Mouse (Mus musculus) forebrain, embryonic 11.5 days (tissue): ENCODE measurements around the gene Pomt1. TPM values are rescaled to one million over a fixed set of nuclear protein-coding genes. Genes with fewer than 3 reads are reported as not detected.

ENCODE experiments used
- ATAC-seq: fragments of 200-750 bp; cut with Nextera tagmentation; replicated peaks from 2 replicates; pipeline ENCODE4 v1.8.0; 2017; ENCODE audit warnings: moderate TSS enrichment; ENCODE audit not compliant: low FRiP score
- DNase-seq: peaks from one replicate; pipeline ENCODE4 v3.0.0-alpha.2; 2017; ENCODE audit warnings: low spot score
- H3K27ac ChIP-seq: fragments of 300-500 bp; sonication (generic); 2 replicates; pipeline ENCODE4 v1.5.1; 2014; ENCODE audit warnings: low read depth, low read length
- H3K27me3 ChIP-seq: fragments of 300-500 bp; sonication (generic); 2 replicates; pipeline ENCODE4 v1.6.1; 2014; ENCODE audit warnings: mild to moderate bottlenecking, low read length, mixed read lengths; ENCODE audit not compliant: control insufficient read depth, insufficient read depth
- H3K36me3 ChIP-seq: fragments of 300-500 bp; sonication (generic); 2 replicates; pipeline ENCODE4 v1.6.1; 2014; ENCODE audit warnings: mild to moderate bottlenecking, low read length, moderate library complexity, mixed read lengths; ENCODE audit not compliant: control insufficient read depth, insufficient read depth
- H3K4me1 ChIP-seq: fragments of 300-500 bp; sonication (generic); replicated peaks from 2 replicates; pipeline ENCODE4 v1.6.1; 2014; ENCODE audit warnings: low read length, mixed read lengths; ENCODE audit not compliant: control insufficient read depth, insufficient read depth
- H3K4me2 ChIP-seq: fragments of 300-500 bp; sonication (generic); 2 replicates; pipeline ENCODE4 v1.6.1; 2014; ENCODE audit warnings: low read depth, mild to moderate bottlenecking, low read length, moderate library complexity, mixed read lengths; ENCODE audit not compliant: severe bottlenecking
- H3K4me3 ChIP-seq: fragments of 300-500 bp; sonication (generic); 2 replicates; pipeline ENCODE4 v1.5.1; 2014; ENCODE audit warnings: low read depth, low read length
- H3K9ac ChIP-seq: fragments of 300-500 bp; sonication (generic); 2 replicates; pipeline ENCODE4 v1.6.1; 2014; ENCODE audit warnings: low read length
- H3K9me3 ChIP-seq: fragments of 300-500 bp; sonication (generic); 2 replicates; pipeline ENCODE4 v1.6.1; 2016; ENCODE audit warnings: low read length, mixed read lengths; ENCODE audit not compliant: control insufficient read depth
- WGBS: fragments of 180-500 bp; shearing (Covaris S2); extraction: QIAGEN DNeasy Blood & Tissue Kit; methylation state at CpG from one replicate; pipeline ENCODE4 v1.1.7; 2014; 5-methylcytosine and 5-hydroxymethylcytosine counted together
- polyA plus RNA-seq: library from polyadenylated mRNA; unstranded; fragments of >200 nt; fragmentation: Nextera tagmentation; extraction: Ambion mirVana; gene quantifications from 2 replicates; pipeline ENCODE4 v1.2.1, GENCODE M21; 2014

Gene Pomt1
- polyA plus RNA-seq, result 26.3 and 33.3 TPM in 2 replicates

DNA sequence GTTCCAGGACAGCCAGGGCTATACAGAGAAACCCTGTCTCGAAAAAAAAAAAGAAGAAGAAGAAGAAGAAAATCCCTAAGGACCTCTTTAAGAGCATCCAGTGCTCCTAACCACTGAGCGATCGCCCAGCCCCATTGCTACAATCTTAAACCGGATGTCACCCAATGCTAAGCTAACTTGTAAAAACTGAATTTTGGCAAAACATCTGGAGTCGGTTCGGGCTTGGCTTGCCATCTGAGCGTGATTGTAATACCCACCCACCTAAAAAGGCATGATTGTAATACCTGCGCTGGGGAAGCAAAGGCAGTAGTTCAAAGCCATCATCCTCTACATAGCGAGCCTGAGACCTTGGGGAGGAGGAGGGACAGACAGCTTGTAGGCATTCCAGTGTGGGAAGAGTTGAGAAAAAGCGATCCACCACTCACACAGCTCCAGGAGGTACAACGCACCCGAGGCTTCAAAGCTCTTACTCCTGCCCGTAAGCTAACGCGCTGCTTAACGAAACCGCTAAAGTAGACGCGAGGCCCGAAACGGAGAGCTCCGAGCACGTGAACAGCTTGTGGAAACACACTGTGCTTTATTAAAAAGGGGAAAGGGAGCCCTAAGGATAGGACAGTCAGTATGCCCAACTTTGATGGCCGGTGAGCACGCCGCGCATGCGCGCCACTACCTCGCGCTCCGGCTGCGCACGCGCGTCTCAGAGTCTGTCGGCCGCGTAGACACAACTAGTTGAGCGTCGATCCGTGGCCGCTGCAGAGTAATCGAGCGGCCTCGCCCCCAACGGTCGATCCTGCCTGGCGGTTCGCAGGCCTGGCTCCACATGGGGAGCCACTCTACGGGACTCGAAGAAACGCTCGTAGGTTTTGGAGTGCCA lies at the start of gene Pomt1:
TSS of gene Pomt1 (plus strand) at position 705 of the 874 bp plus-strand sequence.
- H3K9me3 ChIP-seq, result no peaks in the 10 kb centered on the region
- peak within 1 kb of the TSS; percentile 75 for H3K27ac ChIP-seq
- H3K36me3 ChIP-seq, result peaks cover 8% of the 10 kb centered on the region
- H3K4me3 ChIP-seq, result peak within 1 kb of the TSS; percentile 59
- peaks cover 6% of the 10 kb centered on the region; the same call in 1 of the 2 replicates for H3K4me1 ChIP-seq
- peak within 1 kb of the TSS; percentile 76 for H3K4me2 ChIP-seq
- no peaks in the 10 kb centered on the region for H3K27me3 ChIP-seq
- peak; percentile 97 for DNase-seq
- ATAC-seq, result peak; percentile 93
- WGBS, result under 1% methylated on average over 54 of the region's 54 CpGs
- peak within 1 kb of the TSS; percentile 77 for H3K9ac ChIP-seq

DNA sequence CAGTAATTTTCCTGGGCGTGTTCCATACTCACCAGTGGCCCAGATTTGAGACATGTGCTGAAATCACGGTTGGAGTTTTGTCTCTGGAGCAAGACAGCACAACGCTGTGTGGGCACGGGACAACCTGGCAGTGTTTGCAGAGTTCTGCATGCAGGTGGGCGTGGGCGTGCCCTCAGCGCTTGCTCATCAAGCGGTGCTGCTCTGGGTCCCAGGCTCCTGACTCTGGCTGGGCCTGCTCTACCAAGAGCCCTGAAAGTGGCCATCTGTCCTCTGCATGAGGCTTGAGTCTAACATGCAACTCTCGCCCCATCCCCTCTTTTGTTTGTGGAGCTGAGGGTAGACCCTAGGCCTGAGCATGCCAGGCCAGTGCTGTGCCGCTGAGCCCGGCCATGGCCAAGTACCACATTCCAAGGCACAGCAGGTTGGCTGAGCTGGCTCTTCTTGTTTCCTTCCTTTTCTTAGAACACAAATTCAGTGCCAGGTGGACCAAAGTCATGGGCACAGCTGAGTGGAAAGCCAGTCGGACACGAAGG lies 49.3 kb upstream of the Pomt1 start:
- Histone ChIP-seq H3K36me3 (peaks cover 16% of the 10 kb centered on the region; the same call in 1 of the 2 replicates), H3K4me2 (no peak overlapping the region), H3K9ac (no peak overlapping the region), H3K4me3 (no peak overlapping the region), H3K4me1 (0 out of 2 replicates have a peak, but pooled peaks cover 4% of the 10 kb centered on the region), H3K27me3 (no peaks in the 10 kb centered on the region), H3K27ac (no peak overlapping the region), H3K9me3 (no peaks in the 10 kb centered on the region)
- no peak for ATAC-seq
- DNase-seq, result no peak
- WGBS, result 95% methylated on average over 13 of the region's 13 CpGs

- H3K4me1 ChIP-seq, result no peaks in the 10 kb centered on the region
- no peaks in the 10 kb centered on the region for H3K27me3 ChIP-seq
- peaks cover 16% of the 10 kb centered on the region; the same call in 1 of the 2 replicates for H3K36me3 ChIP-seq
- no peak overlapping the region for H3K4me2 ChIP-seq
- no peak for DNase-seq
- no peaks in the 10 kb centered on the region for H3K9me3 ChIP-seq
- no peak overlapping the region for H3K9ac ChIP-seq
- no peak overlapping the region for H3K4me3 ChIP-seq
- WGBS, result 89% methylated on average over 7 of the region's 7 CpGs
- no peak overlapping the region for H3K27ac ChIP-seq
- ATAC-seq, result no peak
Measured at GRCm38 (mm10) chr2:32187649-32188048, 48.7 kb upstream of the Pomt1 start.

DNA sequence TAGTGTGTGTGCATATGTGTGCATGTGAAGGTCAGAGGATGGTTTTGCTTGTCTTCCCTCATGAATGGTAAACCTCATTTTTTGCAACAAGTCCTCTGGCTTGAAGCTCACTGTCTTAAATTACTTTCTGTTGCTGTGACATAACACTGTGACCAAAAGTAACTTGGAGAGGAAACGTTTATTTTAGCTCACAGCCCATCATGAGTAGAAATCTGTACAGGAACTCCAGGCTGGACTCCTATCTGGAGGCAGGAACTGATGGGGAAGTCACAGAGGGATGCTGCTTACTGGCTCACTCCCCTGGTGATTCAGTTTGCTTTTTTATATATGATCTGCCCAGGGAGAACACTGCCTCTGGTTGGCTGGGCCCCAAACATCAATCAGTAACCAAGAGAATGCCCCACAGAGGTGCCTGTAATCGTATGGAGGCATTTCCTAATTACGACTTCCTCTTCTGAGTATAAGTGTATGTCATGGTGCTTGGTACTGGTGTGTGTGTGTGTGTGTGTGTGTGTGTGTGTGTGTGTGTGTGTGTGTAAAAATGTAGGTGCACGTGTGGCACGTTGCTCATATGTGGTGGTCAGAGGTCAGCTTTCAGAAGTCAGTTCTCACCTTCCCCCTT lies 47.2 kb upstream of the Pomt1 start:
- 90% methylated on average over 5 of the region's 5 CpGs for WGBS
- H3K27ac ChIP-seq, result no peak overlapping the region
- H3K9me3 ChIP-seq, result no peaks in the 10 kb centered on the region
- H3K4me3 ChIP-seq, result no peak overlapping the region
- H3K4me2 ChIP-seq, result no peak overlapping the region
- peaks cover 25% of the 10 kb centered on the region; the same call in 1 of the 2 replicates for H3K36me3 ChIP-seq
- ATAC-seq (no peak), DNase-seq (no peak)
- H3K4me1 ChIP-seq, result no peaks in the 10 kb centered on the region
- no peaks in the 10 kb centered on the region for H3K27me3 ChIP-seq
- H3K9ac ChIP-seq, result no peak overlapping the region

DNA sequence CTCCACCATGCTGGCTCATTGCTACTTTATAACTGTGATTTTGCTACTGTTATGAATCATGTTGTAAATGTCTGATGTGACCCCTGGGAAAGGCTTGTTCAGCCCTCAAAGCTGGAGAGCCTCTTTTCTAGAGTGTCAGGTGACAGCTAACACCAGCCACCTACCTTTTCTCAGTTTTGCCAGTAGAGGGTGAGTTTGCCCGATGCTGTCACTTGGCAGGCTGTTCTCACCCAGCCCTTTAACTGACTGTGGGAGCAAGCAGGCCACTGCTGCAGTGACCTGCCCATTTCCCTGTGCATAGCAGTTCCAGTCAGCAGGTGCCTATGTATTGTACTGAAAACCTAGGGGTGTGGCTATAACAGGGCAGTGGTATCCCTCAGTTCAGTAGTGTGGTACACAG lies 45.8 kb upstream of the Pomt1 start:
- Histone ChIP-seq H3K4me3 (no peak overlapping the region), H3K36me3 (peaks cover 33% of the 10 kb centered on the region), H3K27ac (no peak overlapping the region), H3K9ac (no peak overlapping the region), H3K9me3 (no peaks in the 10 kb centered on the region), H3K4me2 (no peak overlapping the region), H3K4me1 (no peaks in the 10 kb centered on the region), H3K27me3 (no peaks in the 10 kb centered on the region)
- 88% methylated on average over 1 of the region's 1 CpGs for WGBS
- DNase-seq (no peak), ATAC-seq (no peak)

GRCm38 (mm10) chr2:32191872-32192507 lies 44.4 kb upstream of the Pomt1 start:
- Histone ChIP-seq H3K9ac (no peak overlapping the region), H3K27me3 (no peaks in the 10 kb centered on the region), H3K4me3 (no peak overlapping the region), H3K4me1 (no peaks in the 10 kb centered on the region), H3K9me3 (no peaks in the 10 kb centered on the region), H3K4me2 (no peak overlapping the region), H3K36me3 (peaks cover 40% of the 10 kb centered on the region), H3K27ac (no peak overlapping the region)
- DNase-seq (peak; percentile 72), ATAC-seq (no peak)
- 86% methylated on average over 16 of the region's 18 CpGs for WGBS

DNA sequence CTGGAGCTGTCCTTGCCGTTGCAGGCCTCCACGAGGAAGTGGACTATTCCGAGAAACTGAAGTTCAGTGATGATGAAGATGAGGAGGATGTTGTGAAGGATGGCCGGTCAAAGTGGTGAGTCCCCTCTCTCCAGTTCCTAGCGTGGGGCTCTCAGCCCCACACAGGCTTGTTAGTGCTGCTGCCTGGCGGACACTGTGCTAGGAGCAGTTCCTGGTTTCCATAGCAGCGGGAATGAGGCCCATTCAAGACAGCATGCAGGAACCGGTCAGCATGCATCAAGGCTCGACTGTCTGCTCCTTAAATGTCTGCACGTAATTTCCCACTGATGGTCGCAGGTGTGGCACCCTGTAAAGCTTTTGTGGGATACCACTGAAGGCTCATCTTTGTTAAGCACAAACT lies 37.4 kb upstream of the Pomt1 start:
- Histone ChIP-seq H3K4me2 (no peak overlapping the region), H3K27me3 (no peaks in the 10 kb centered on the region), H3K4me3 (no peak overlapping the region), H3K9me3 (no peaks in the 10 kb centered on the region), H3K36me3 (peaks cover 54% of the 10 kb centered on the region), H3K27ac (no peak overlapping the region), H3K9ac (no peak overlapping the region), H3K4me1 (no peaks in the 10 kb centered on the region)
- WGBS, result 81% methylated on average over 11 of the region's 11 CpGs
- no peak for DNase-seq
- no peak for ATAC-seq

DNA sequence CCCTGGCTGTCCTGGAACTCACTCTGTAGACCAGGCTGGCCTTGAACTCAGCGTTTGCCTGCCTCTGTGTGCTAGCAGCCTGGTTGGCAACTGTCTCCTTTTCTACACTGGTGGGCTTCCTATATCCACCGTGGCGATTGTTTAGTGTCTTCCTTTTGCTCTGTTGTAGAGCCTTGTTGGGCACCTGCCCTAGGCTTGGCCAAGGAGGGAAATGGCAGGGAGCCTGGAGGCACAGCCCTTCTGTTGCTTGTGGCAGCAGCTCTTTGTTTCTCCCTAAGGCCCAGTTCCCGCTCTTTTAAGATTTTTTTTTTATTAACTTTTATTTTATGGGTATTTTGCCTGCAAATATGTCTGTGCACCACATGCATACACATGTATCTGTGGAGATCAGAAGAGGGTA lies 36.4 kb upstream of the Pomt1 start:
- WGBS, result 96% methylated on average over 4 of the region's 4 CpGs
- no peak for ATAC-seq

More for the DNA sequence above, 36.4 kb upstream of the Pomt1 start:
- H3K27ac ChIP-seq, result no peak overlapping the region
- H3K4me1 ChIP-seq, result no peaks in the 10 kb centered on the region
- no peak overlapping the region for H3K4me3 ChIP-seq
- H3K4me2 ChIP-seq, result no peak overlapping the region
- no peak overlapping the region for H3K9ac ChIP-seq
- H3K9me3 ChIP-seq, result no peaks in the 10 kb centered on the region
- H3K36me3 ChIP-seq, result peaks cover 53% of the 10 kb centered on the region
- DNase-seq, result no peak
- no peaks in the 10 kb centered on the region for H3K27me3 ChIP-seq
